Mouse (Mus musculus): ENCODE data around the gene Gm10375. TPM values are rescaled to one million over a fixed set of nuclear protein-coding genes. Genes with fewer than 3 reads are reported as not detected.
"Not testable (repeated sequence)": the region's sequence is repeated elsewhere in the genome, so short reads cannot be mapped to it uniquely, and the experiment has no call there.

Gene Gm10375
- not detected for total RNA-seq (2021)

- not testable (repeated sequence) for DNase-seq
Measured at GRCm38 (mm10) chr14:43607913-43608312, at the start of gene Gm10375. Gene Gm10375 (minus strand): TSS chr14:43608013.

GRCm38 (mm10) chr14:43579046-43579445 lies 28.8 kb downstream of the Gm10375 start, which contains the start of gene Gm17654:
Gene Gm17654 (minus strand): TSS chr14:43579146.
- not testable (repeated sequence) for DNase-seq

GRCm38 (mm10) chr14:43577969-43578368 lies 29.8 kb downstream of the Gm10375 start:
- not testable (repeated sequence) for DNase-seq

Other genes with a start within 250 kb of the Gm10375 start
- gene Gm8138, start 191.7 kb downstream of the Gm10375 start, total RNA-seq (2021): not detected
- gene Gm5799, start 64.4 kb downstream of the Gm10375 start, total RNA-seq (2021): under 1 TPM in 1 of 2 experiments, not detected in 1; 0.27 TPM
- gene Gm17654, start 28.9 kb downstream of the Gm10375 start, total RNA-seq (2021): not detected
- not detected for gene Gm8165, start 69.2 kb upstream of the Gm10375 start, total RNA-seq (2021)
- 1 to 10 TPM; 1.4 to 2.4 TPM for gene Gm7324, start 89.8 kb upstream of the Gm10375 start, total RNA-seq (2021)
- not detected for gene Gm16506, start 119.5 kb upstream of the Gm10375 start, total RNA-seq (2021)
- not detected for gene Gm6526, start 139.9 kb upstream of the Gm10375 start, total RNA-seq (2021)
- gene Gm8180, start 176.7 kb upstream of the Gm10375 start, total RNA-seq (2021): not detected

Measured in heart, postnatal 4 days (tissue).